Mouse (Mus musculus): Measurements from ENCODE around the gene Cyp2b9. TPM values are rescaled to one million over a fixed set of nuclear protein-coding genes. Genes with fewer than 3 reads are reported as not detected.
A peak's percentile ranks its signal among the peaks of the same experiment; 100 is the strongest.
"Not testable (repeated sequence)": the region's sequence is repeated elsewhere in the genome, so short reads cannot be mapped to it uniquely, and the experiment has no call there.

The Cyp2b9 gene
- polyA plus RNA-seq (2012; rRNA removed) = not detected in 2 replicates

DNA sequence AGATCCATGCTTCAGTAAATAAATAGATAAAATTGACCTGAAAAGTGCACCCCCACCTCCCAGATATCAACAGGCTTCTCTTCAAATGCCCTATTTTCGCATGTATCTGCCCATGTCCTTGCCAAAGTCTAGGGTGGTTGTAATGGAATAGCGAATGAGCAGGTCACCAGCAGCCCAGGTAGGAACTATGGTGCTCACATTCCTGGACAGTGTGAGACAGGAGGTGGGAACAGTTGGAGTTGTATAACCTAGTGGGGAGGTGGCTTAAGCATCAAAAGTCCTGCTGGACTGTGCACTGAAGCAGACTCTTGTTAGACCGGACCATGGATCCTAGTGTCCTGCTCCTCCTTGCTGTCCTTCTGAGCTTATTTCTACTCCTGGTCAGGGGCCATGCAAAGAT is at the start of gene Cyp2b9:
Gene Cyp2b9 (plus strand): TSS at position 301 of the 400 bp plus-strand sequence.
- not testable (repeated sequence) for H3K27ac ChIP-seq (ENCODE audit: insufficient read depth, low read depth, low read length); H3K4me1 ChIP-seq (ENCODE audit: control insufficient read depth, insufficient read depth, low read length); H3K36me3 ChIP-seq (ENCODE audit: control insufficient read depth, insufficient read depth, low read length); H3K27me3 ChIP-seq (replicated peaks; ENCODE audit: control insufficient read depth, insufficient read depth, low read length); H3K4me3 ChIP-seq (ENCODE audit: insufficient read depth, low read depth, low read length); DNase-seq
- WGBS = 73% methylated on average over 3 of the region's 3 CpGs

DNA sequence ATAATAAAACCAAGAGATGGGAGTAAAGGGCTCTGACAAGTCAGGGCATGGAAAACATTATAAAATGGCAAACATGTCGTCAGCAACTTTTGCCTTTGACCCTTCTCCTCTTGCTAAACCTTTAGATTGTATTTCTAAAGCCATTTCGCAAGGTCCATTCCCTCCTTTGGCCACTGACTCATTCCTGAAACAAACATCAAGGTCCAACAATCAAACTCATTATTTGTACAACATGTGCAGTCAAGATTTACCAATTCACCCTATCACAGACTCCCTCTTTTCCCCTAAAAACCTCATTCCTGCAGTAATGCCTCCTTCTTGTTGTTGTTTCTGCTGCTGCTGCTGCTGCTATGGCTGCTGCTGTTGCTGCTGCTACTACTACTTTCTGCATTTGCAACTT is 33.6 kb upstream of the Cyp2b9 start:
- H3K27me3 ChIP-seq (replicated peaks; ENCODE audit: control insufficient read depth, insufficient read depth, low read length) = not testable (repeated sequence)
- no CpG with 5 or more reads among the region's 2 CpGs for WGBS

DNA sequence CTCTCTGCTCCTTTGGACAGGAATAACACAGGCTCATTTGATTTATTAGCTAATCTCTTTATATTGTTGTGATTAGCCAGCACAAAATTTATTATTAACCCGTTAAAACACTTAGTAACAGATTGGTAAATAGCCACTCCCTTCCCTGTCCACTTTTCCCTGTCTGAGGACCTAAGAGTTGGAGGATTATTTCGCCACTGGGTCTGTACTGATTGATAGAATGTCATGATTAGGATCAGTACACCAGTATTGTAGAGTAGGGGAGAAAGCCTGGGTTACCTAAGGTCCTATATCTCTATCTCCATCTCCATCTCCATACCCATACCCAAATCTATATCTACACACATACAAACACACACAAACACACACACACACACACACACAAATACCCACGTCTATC is 29.6 kb upstream of the Cyp2b9 start:
- not testable (repeated sequence) for H3K27me3 ChIP-seq (replicated peaks; ENCODE audit: control insufficient read depth, insufficient read depth, low read length); DNase-seq; H3K27ac ChIP-seq (ENCODE audit: insufficient read depth, low read depth, low read length); H3K4me1 ChIP-seq (ENCODE audit: control insufficient read depth, insufficient read depth, low read length); H3K36me3 ChIP-seq (ENCODE audit: control insufficient read depth, insufficient read depth, low read length); H3K4me3 ChIP-seq (ENCODE audit: insufficient read depth, low read depth, low read length)
- 50% methylated on average over 1 of the region's 3 CpGs for WGBS

More for the DNA sequence above, 33.6 kb upstream of the Cyp2b9 start:
- not testable (repeated sequence) for H3K4me3 ChIP-seq (ENCODE audit: insufficient read depth, low read depth, low read length); DNase-seq; H3K4me1 ChIP-seq (ENCODE audit: control insufficient read depth, insufficient read depth, low read length); H3K27ac ChIP-seq (ENCODE audit: insufficient read depth, low read depth, low read length); H3K36me3 ChIP-seq (ENCODE audit: control insufficient read depth, insufficient read depth, low read length)

DNA sequence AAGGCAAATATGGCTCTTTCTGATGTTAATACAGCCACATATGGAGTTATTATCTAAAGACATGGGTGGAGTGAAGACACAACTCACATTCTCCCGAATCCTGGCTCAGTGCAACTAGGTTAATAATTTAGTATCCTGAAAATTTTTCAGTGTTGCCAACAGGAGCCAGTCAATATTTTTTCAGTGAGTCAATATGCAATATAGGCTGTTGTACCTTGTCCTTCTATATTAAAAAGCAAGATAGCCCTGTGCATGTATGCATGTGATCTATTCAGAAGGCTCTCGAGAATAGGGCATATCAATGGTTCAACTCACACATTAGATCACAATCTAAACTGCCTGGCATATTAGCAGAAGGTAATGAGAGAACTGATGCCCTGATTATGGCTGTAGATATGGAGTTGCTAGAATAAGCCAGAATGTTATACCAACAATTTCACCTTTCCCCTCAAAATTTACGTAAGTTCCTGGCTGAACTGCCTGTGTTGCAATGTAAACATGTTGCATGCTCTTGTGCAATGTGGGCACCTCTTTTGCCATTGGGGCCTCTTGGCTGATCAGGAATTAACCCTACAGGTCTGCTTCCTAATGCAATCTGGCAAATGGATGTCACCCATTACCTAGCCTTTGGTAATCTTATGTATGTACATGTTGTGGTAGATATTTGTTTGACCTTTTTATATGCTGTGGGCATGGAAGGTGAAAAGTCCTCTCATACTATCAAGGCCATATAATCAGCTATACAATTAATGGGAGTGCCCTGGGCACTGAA is 4.3 kb upstream of the Cyp2b9 start:
- not testable (repeated sequence) for DNase-seq; H3K27ac ChIP-seq (ENCODE audit: insufficient read depth, low read depth, low read length); H3K27me3 ChIP-seq (replicated peaks; ENCODE audit: control insufficient read depth, insufficient read depth, low read length); H3K36me3 ChIP-seq (ENCODE audit: control insufficient read depth, insufficient read depth, low read length); H3K4me3 ChIP-seq (ENCODE audit: insufficient read depth, low read depth, low read length); H3K4me1 ChIP-seq (ENCODE audit: control insufficient read depth, insufficient read depth, low read length)
- 79% methylated on average over 3 of the region's 3 CpGs for WGBS

DNA sequence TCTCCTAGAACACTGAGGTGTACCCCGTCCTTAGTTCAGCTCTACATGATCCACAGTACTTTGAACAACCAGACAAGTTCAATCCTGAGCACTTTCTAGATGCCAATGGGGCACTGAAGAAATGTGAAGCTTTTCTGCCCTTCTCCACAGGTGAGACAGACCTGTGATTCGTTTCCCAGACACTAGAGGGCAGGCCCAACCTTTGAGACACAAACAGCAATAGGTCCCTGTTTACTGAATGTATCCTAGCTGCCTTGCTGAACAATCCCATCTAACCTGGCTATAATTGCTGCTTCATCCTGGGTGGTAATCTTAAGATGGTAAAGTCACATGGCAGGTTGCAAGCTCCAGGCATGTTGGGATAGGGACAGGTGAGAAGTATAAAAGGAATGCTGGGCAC is 27.9 kb downstream of the Cyp2b9 start:
- H3K36me3 ChIP-seq (ENCODE audit: control insufficient read depth, insufficient read depth, low read length) = no peaks in the 10 kb centered on the region
- no peaks in the 10 kb centered on the region for H3K4me1 ChIP-seq (ENCODE audit: control insufficient read depth, insufficient read depth, low read length)
- H3K4me3 ChIP-seq (ENCODE audit: insufficient read depth, low read depth, low read length) = no peak overlapping the region
- 29% methylated on average over 2 of the region's 2 CpGs for WGBS
- peak; percentile 35 for DNase-seq
- TF ChIP-seq CTCF (conservative IDR thresholded peaks at IDR 0.05; ENCODE audit: insufficient read depth, insufficient read length, low read depth, low read length) (peak; percentile 53), POLR2A (IDR thresholded peaks at IDR 0.05; ENCODE audit: low read depth, low read length) (no peak)
- no peaks in the 10 kb centered on the region for H3K27me3 ChIP-seq (replicated peaks; ENCODE audit: control insufficient read depth, insufficient read depth, low read length)
- no peak overlapping the region for H3K27ac ChIP-seq (ENCODE audit: insufficient read depth, low read depth, low read length)

DNA sequence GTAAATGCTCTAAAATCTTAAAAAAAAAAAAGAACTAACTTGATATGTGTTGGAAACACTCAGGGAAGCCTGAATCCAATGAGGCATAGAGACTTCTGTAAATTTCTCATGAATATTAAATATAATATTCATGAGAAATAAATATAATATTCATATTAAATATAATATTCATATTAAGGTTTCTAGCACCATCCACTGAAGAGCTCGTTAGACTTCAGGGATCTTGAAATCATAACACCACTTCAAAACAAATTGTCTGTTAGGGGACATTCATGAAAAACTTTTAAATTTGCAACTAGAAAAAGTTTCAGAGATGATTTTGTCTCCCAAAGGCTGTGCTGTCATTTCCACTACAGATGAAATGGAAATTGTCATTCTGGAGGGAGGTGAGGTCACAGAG is 86.8 kb downstream of the Cyp2b9 start, which contains the start of gene Vmn1r184:
Gene Vmn1r184 (plus strand): TSS at position 301 of the 400 bp plus-strand sequence.
- H3K36me3 ChIP-seq (ENCODE audit: control insufficient read depth, insufficient read depth, low read length); H3K27me3 ChIP-seq (replicated peaks; ENCODE audit: control insufficient read depth, insufficient read depth, low read length); H3K4me3 ChIP-seq (ENCODE audit: insufficient read depth, low read depth, low read length); H3K4me1 ChIP-seq (ENCODE audit: control insufficient read depth, insufficient read depth, low read length); H3K27ac ChIP-seq (ENCODE audit: insufficient read depth, low read depth, low read length); DNase-seq: not testable (repeated sequence)
- WGBS = 62% methylated on average over 1 of the region's 1 CpGs

Other genes starting within 250 kb of the Cyp2b9 start
- gene Cyp2b13, start 111.9 kb upstream of the Cyp2b9 start, polyA plus RNA-seq (2012; rRNA removed) = not detected in 2 replicates
- not detected in 2 replicates for gene Vmn1r184, start 86.9 kb downstream of the Cyp2b9 start, polyA plus RNA-seq (2012; rRNA removed)
- gene Cyp2a4, start 133.8 kb downstream of the Cyp2b9 start, polyA plus RNA-seq (2012; rRNA removed) = 124 and 185 TPM in 2 replicates
- gene Nlrp9c, start 230.3 kb downstream of the Cyp2b9 start, polyA plus RNA-seq (2012; rRNA removed) = not detected in 2 replicates